Mouse (Mus musculus) heart, adult 2 months (tissue): ENCODE measurements around the gene Mill1. TPM values are rescaled to one million over a fixed set of nuclear protein-coding genes. Genes with fewer than 3 reads are reported as not detected.

ENCODE experiments used
- DNase-seq, 2 experiments: peaks; one replicate each; pipeline ENCODE4 v3.0.0; 2021
- H3K27ac ChIP-seq: fragments of 200-600 bp; 2 replicates; pipeline ENCODE4 v1.8.1; 2022
- H3K27me3 ChIP-seq: fragments of 200-500 bp; 2 replicates; pipeline ENCODE4 v1.6.1; 2012; ENCODE audit warnings: mild to moderate bottlenecking, low read length, inconsistent platforms, mixed read lengths; ENCODE audit not compliant: control insufficient read depth, insufficient read depth
- H3K36me3 ChIP-seq: fragments of 200-500 bp; 2 replicates; pipeline ENCODE4 v1.6.1; 2012; ENCODE audit warnings: low read length, inconsistent platforms; ENCODE audit not compliant: control insufficient read depth, insufficient read depth
- H3K4me1 ChIP-seq: fragments of 200-500 bp; 2 replicates; pipeline ENCODE4 v1.6.1; 2011; ENCODE audit warnings: low read length; ENCODE audit not compliant: control insufficient read depth, insufficient read depth
- H3K4me3 ChIP-seq: fragments of 200-600 bp; 2 replicates; pipeline ENCODE4 v1.8.1; 2022
- H3K79me2 ChIP-seq: fragments of 200-500 bp; replicated peaks from 2 replicates; pipeline ENCODE4 v1.6.1; 2012; ENCODE audit warnings: mild to moderate bottlenecking, inconsistent platforms, low read length, moderate library complexity, mixed read lengths; ENCODE audit not compliant: control insufficient read depth, insufficient read depth
- H3K9ac ChIP-seq: fragments of 200-500 bp; 2 replicates; pipeline ENCODE4 v1.6.1; 2012; ENCODE audit warnings: low read depth, mild to moderate bottlenecking, control low read depth, inconsistent platforms, low read length, mixed read lengths
- CTCF ChIP-seq: fragments of 200-600 bp; IDR thresholded peaks from 2 replicates; pipeline ENCODE4 v1.8.1; 2022; ENCODE audit warnings: antibody characterized with exemption, mild to moderate bottlenecking, moderate library complexity
- EP300 ChIP-seq: fragments of 200-500 bp; IDR thresholded peaks from 2 replicates; pipeline ENCODE4 v1.6.1; 2011; ENCODE audit warnings: low read depth, low read length, control low read depth; ENCODE audit not compliant: insufficient read depth
- POLR2A ChIP-seq: fragments of 200-500 bp; IDR thresholded peaks from 2 replicates; pipeline ENCODE4 v1.6.1; 2011; ENCODE audit warnings: mild to moderate bottlenecking, low read depth, low read length, control low read depth; ENCODE audit not compliant: insufficient read depth
- WGBS: fragments of 180-500 bp; shearing (Covaris S2); methylation state at CpG from one replicate; pipeline ENCODE4 v1.1.7; 2018; 5-methylcytosine and 5-hydroxymethylcytosine counted together
- intact Hi-C: fragments of 180-260 bp; cut with DNase I; formaldehyde crosslinking; loops from one replicate; pipeline ENCODE4 v1.15.1; 2025
- polyA plus RNA-seq: library from polyadenylated mRNA; depleted of rRNA; stranded (reverse); fragments of >200 nt; gene quantifications from 2 replicates; pipeline ENCODE4 v1.2.3, GENCODE M21; 2012; rRNA removed
- total RNA-seq, 2 experiments: library from RNA; stranded (reverse); gene quantifications; 2 replicates each; pipeline ENCODE4 v1.2.3; 2021

Gene Mill1
- total and polyA plus RNA-seq, 3 experiments, result not detected

- no peaks in the 10 kb centered on the region for H3K36me3 ChIP-seq
- DNase-seq, result no peak
- H3K4me3 ChIP-seq, result no peak overlapping the region
- 20% methylated on average over 1 of the region's 1 CpGs for WGBS
- no peak overlapping the region for H3K9ac ChIP-seq
- TF ChIP-seq POLR2A (no peak), CTCF (peak; percentile 16; the same call in 1 of the 2 replicates), EP300 (no peak)
- no peaks in the 10 kb centered on the region for H3K27me3 ChIP-seq
- no peaks in the 10 kb centered on the region for H3K79me2 ChIP-seq
- intact Hi-C loops, result no loop called here
- no peaks in the 10 kb centered on the region for H3K4me1 ChIP-seq
- H3K27ac ChIP-seq, result no peak overlapping the region
Observed at GRCm38 (mm10) chr7:18260219-18260618, 15.1 kb downstream of the Mill1 start.

- H3K36me3 ChIP-seq, result no peaks in the 10 kb centered on the region
- DNase-seq, result no peak
- intact Hi-C loops, result no loop called here
- H3K79me2 ChIP-seq, result no peaks in the 10 kb centered on the region
- WGBS, result 49% methylated on average over 5 of the region's 5 CpGs
- H3K27me3 ChIP-seq, result no peaks in the 10 kb centered on the region
- no peak overlapping the region for H3K4me3 ChIP-seq
- H3K4me1 ChIP-seq, result no peaks in the 10 kb centered on the region
- no peak overlapping the region for H3K9ac ChIP-seq
- H3K27ac ChIP-seq, result no peak overlapping the region
- no peak for TF ChIP-seq EP300
- TF ChIP-seq CTCF, result peak; percentile 39
Observed at GRCm38 (mm10) chr7:18265089-18265488, 19.9 kb downstream of the Mill1 start.

Other genes starting within 250 kb of the Mill1 start
- gene Ceacam13, start 235.5 kb upstream of the Mill1 start, total RNA-seq, result not detected
- gene Ceacam13, start 235.5 kb upstream of the Mill1 start, polyA plus RNA-seq, result not detected in 2 replicates
- gene Ceacam12, start 179.4 kb upstream of the Mill1 start, total RNA-seq, result not detected
- gene Ceacam12, start 179.4 kb upstream of the Mill1 start, polyA plus RNA-seq, result not detected in 2 replicates
- not detected for gene Igfl3, start 68.9 kb upstream of the Mill1 start, total RNA-seq
- not detected in 2 replicates for gene Igfl3, start 68.9 kb upstream of the Mill1 start, polyA plus RNA-seq
- not detected for gene Psg18, start 109.7 kb downstream of the Mill1 start, total RNA-seq
- gene Psg18, start 109.7 kb downstream of the Mill1 start, polyA plus RNA-seq, result 0.23 TPM in 1 of 2 replicates, not detected in the other
- not detected for gene Psg28, start 186.7 kb downstream of the Mill1 start, total RNA-seq
- gene Psg28, start 186.7 kb downstream of the Mill1 start, polyA plus RNA-seq, result not detected in 2 replicates
- not detected for gene Psg26, start 238.8 kb downstream of the Mill1 start, total RNA-seq
- gene Psg26, start 238.8 kb downstream of the Mill1 start, polyA plus RNA-seq, result not detected in 2 replicates